Mouse (Mus musculus) heart, postnatal 14 days (tissue): ENCODE measurements at regions not wholly inside any gene's neighbourhood (a gene's known extent, or its start where the extent isn't known, plus 50 kb on each side); places are given as distances from the start of the nearest gene placed in this dataset.
A peak's percentile ranks its signal among the peaks of the same experiment; 100 is the strongest.

Experiments
- DNase-seq, 2 experiments: peaks; one replicate each; pipeline ENCODE4 v3.0.0; 2021 to 2022
- intact Hi-C: fragments of 180-260 bp; cut with DNase I; formaldehyde crosslinking; loops from one replicate; pipeline ENCODE4 v1.15.1; 2025

DNA sequence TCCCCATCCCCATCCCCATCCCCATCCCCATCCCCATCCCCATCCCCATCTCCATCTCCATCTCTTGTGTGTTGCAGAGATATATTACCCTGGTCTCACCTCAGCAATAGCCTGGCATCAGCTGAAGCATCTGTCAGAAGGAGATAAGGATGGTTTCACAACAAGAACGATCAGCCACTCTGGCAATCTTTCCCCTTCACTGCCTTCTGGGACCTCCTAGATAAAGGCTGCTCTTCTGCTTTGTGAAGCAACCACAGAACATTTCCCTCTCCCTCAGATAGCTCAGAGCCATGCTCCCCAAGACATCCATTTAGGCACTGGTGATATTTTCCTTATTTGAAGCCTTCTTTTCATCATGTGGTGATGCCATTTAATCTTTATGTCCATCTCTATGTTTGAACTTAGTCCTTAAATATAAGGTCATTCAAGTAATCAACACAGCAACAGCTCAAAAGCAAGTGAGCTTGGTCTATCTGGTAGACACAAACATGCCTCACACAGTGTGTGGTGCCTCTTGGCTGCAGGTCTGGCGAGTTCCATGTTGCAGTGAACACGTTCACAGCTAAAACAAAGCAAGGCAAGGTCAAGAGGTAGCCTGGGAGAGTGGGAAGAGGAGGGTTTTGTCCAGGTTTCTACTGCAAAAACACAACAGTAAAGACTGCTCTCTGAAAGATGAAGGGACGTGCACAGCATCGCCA lies 321.7 kb upstream of the Runx1 start:
- intact Hi-C loops, result no loop called here
- no peak for DNase-seq

DNA sequence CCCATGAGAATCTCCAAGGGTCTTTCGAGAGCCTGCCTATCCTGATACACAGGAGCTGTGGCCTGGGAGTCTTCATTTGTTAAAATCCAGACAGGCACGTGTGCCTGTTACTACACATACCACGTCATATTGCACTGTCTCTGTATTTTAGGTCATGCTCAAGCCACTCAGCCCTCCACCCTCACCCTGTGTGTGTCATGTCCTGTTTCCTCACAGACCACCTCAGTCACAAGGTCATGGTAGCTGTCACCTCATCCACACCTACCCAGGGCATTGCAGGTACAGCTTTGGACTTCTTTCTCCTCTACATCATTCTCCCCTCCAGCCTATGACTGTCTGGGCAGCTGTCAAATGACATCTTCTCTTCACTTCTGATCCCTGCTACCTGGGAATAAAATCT lies 320.9 kb upstream of the Runx1 start:
- intact Hi-C loops, result no loop called here
- no peak for DNase-seq

DNA sequence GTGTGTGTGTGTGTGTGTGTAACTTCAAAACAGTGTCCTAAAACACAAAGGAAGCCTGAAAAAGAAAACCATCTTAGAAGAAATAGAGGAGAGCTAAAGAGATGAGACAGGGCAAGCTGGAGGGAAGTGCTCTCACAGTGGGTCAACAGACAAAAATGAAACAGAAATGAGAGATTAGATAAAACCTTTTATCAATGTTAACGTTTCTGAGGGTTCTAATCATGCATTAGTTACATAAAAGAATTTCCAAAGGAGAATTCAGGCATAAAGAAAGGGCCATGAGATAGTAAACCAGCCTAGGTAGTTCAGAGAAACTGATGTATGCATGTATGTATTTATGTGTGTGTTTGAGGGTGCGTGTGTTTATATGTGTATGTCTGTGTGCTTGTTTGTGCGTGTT lies 319.7 kb upstream of the Runx1 start:
- no peak for DNase-seq
- intact Hi-C loops, result no loop called here

- DNase-seq, result no peak
- intact Hi-C loops, result no loop called here
These were observed 318.1 kb upstream of the Runx1 start for GRCm38 (mm10) chr16:93144033-93144432.

DNA sequence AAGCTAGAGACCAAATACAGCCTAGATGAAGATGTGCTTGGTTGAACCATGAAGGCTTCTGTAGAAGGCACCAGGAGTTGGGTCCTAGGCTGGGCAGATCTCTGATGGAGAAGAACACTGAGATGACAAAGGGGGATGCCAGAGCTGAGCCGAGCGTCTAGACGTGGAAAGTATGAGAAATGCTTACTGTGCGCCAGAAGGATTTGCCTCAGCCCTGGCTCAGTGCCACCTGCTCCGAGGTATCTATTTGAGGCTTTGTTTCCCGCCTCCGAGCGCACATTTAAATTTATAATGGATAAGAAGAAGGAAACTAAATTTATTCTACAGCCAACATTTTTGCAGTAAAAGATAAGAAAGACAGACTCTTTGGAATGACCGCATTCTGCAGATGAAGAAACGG lies 317.2 kb upstream of the Runx1 start:
- intact Hi-C loops, result no loop called here
- DNase-seq, result peak; percentile 10 to 21

GRCm38 (mm10) chr16:93141967-93142366 lies 316.0 kb upstream of the Runx1 start:
- intact Hi-C loops, result no loop called here
- DNase-seq, result no peak

GRCm38 (mm10) chr16:93140535-93141110 lies 314.7 kb upstream of the Runx1 start:
- no peak for DNase-seq
- intact Hi-C loops, result no loop called here

DNA sequence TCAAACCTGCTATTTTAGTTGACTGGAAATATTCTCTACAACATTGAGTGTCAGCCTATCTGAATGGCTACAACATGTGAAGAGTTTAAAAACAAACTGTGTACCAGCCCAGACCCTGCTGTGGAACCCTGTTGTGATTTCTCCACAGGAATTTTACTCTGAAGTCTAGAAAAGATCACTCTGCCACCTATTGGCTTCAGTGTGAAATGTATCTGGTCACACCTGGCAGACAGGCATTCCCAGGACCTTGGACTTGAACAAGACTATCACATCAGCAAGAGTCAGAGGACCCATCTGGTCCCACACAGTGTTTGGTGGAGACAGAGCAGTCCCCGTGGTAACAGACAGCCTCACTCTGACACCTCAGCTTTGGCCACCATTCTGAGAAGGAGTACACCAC lies 311.3 kb upstream of the Runx1 start:
- peak in 1 of 2 experiments; percentile 3 for DNase-seq
- intact Hi-C loops, result loop anchor here (2.0 to 10.0 kb wide), 3 partner anchors 318 to 570 kb away; no protein-coding TSS in a partner anchor

DNA sequence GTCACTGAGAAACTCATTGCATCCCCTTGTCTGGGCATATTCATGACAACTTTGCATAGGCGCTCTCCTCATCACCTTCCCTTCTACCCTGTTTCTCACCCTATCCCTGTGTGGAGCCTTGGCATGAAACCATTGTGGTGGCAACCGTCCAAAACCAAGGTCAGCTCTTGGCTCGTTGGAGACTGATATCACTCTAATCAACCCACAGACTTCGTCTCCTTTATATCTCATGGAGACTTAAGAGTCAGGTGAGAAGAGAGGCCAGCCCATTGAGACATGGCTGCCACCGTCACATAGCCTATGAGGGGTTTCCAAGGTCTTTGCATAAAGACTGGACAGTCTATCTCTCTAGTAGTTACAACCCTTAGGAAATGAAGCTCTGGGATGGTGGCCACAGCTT lies 305.5 kb upstream of the Runx1 start:
- intact Hi-C loops, result loop anchor here (10.0 kb wide), 1 partner anchor 323 kb away; no protein-coding TSS in a partner anchor
- no peak for DNase-seq

GRCm38 (mm10) chr16:93130622-93131021 lies 304.7 kb upstream of the Runx1 start:
- intact Hi-C loops, result loop anchor here (10.0 kb wide), 1 partner anchor 324 kb away; no protein-coding TSS in a partner anchor

GRCm38 (mm10) chr16:93123707-93124106 lies 297.8 kb upstream of the Runx1 start:
- no peak for DNase-seq

More at GRCm38 (mm10) chr16:93130622-93131021, 304.7 kb upstream of the Runx1 start:
- DNase-seq, result no peak

GRCm38 (mm10) chr16:93116111-93116969 lies 290.4 kb upstream of the Runx1 start:
- DNase-seq, result no peak
- intact Hi-C loops, result no loop called here

More at GRCm38 (mm10) chr16:93123707-93124106, 297.8 kb upstream of the Runx1 start:
- intact Hi-C loops, result no loop called here

GRCm38 (mm10) chr16:93110912-93111311 lies 285.0 kb upstream of the Runx1 start:
- no peak for DNase-seq
- intact Hi-C loops, result no loop called here

DNA sequence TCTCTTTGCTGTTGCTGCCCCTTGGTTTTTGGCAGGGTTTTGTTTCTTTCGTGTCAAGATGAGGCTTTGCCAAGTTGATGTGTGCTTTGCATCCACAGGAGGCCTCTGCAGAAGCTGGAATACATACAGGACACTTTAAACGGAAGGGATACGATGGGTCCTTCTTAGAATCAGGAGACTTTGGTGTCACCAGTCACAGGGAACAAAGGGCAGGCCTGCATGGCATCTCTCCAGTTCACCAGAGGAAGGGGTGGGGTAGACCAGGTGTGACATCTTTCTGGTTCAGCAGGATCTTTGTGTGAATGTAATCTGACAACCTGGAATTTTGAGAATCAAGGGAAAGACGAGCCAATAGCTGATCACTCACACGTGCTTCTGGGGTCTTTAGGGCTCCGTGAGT lies 284.5 kb upstream of the Runx1 start:
- no peak for DNase-seq
- intact Hi-C loops, result no loop called here

DNA sequence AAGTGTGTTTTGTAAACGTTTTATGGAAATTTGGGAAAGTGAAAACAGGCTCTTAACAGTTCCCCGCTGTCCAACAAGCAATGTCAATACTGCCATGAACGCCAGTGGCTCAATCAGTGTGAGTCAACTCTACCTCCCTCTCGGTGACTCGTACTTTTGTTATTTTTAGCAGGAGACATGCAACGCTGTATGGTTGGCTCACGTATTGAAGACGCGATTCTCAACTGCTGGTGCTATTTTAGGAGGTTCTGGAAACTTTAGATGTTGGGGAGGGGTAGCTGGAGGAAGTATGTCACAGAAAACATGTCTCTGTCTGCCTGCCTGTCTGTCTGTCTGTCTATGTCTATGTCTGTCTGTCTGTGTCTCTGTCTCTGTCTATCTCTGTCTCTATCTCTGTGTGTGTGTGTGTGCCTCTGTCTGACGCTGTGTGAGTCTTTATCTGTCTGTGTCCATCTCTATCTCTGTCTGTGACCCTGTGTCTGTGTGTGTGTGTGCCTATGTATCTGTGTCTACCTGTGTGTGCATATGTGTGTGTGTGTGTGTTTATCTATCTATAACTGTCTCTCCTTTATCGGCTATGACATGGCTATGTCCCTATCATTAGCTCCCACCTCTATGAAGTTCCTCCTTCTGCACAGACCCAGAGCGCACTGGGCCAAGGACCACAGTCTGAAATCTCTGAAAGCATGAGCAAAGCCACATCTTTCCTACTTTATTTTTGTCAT lies 283.9 kb upstream of the Runx1 start:
- peak in 1 of 2 experiments; percentile 3 for DNase-seq
- intact Hi-C loops, result no loop called here

DNA sequence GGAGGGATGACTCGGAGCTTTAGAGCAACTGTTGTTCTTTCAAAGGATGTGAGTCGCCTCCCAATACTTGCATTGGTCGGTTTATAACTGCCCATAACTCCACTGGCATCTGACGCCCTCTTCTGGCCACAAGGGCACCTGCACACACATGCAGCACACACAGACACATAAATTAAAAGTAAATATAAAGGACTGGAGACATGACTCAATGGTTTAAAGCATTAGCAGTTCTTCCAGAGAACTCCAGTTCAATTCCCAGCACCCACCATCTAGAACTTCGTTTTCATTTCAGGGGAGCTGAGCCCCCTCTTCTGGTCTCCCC lies 281.5 kb upstream of the Runx1 start:
- no peak for DNase-seq
- intact Hi-C loops, result no loop called here

DNA sequence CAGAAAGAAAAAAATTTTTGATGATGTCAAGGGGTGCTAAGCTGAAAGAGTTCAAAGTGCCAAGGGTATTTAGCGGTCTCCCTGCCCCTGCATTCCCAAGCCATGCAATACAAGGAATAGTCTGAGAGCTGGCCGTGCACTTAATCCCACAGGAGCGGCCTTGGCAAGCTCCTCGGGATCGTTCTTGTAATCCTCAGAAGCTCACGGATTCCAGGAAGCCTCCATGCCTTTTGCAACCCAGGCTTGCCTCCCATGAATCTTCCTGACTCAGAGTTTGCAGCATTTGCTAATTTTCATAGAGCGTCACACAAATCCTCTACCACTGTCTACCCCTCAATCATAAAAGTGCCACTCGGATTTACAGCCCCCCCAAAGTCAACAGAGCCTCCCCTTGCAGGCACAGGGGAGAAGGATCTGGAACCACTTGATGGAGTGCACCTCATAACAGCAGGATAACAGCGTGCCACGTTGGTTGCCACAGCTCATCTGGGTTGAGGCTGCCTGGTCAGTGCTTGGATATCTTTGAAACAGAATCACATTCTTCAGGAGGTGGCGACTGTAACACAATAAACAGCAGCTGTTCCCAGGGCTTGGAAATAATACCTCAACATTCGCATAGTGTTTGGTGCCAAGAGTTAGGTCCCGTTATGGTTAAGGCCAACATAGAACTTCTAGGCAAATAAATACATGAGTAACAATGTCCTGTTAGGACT lies 281.0 kb upstream of the Runx1 start:
- intact Hi-C loops, result no loop called here
- DNase-seq, result peak; percentile 54 to 56

- DNase-seq, result no peak
- intact Hi-C loops, result no loop called here
These were observed 276.2 kb upstream of the Runx1 start for GRCm38 (mm10) chr16:93102174-93102573.

- no peak for DNase-seq
- intact Hi-C loops, result no loop called here
These were observed 272.1 kb upstream of the Runx1 start for GRCm38 (mm10) chr16:93098057-93098456.

DNA sequence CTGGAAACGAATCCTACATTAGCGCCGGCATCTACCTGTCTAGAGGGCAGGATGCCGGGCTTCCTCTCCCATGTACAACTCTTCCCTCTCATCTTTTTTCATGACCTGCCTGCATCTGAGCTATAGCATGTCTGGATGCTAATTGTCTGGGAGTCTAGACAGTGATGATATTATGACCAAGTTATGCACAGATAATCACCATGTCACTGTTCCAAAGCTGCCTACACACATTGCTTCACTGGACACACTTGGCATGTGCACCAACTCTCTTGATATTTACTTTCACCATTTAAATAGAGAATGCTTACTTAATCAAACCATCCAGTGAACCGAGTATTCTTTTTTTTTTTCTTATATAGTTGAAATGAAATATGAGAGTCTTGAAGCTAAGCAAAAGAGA lies 270.2 kb upstream of the Runx1 start:
- intact Hi-C loops, result no loop called here

More for the DNA sequence above, 270.2 kb upstream of the Runx1 start:
- DNase-seq, result no peak
